Mouse (Mus musculus) lung, adult 2 months (tissue): ENCODE data around the gene Sugp2. TPM values are rescaled to one million over a fixed set of nuclear protein-coding genes. Genes with fewer than 3 reads are reported as not detected.

Experiments used
- DNase-seq: peaks from one replicate; pipeline ENCODE4 v3.0.0; 2022
- H3K4me1 ChIP-seq: fragments of 200-500 bp; 2 replicates; pipeline ENCODE4 v1.6.1; 2011; ENCODE audit warnings: low read length; ENCODE audit not compliant: control insufficient read depth, insufficient read depth
- H3K4me3 ChIP-seq: fragments of 200-500 bp; replicated peaks from 2 replicates; pipeline ENCODE3; 2011; ENCODE audit warnings: low read depth, mild to moderate bottlenecking, control low read depth, low read length; ENCODE audit errors: extremely low read depth
- CTCF ChIP-seq: fragments of 200-500 bp; IDR thresholded peaks from 2 replicates; pipeline ENCODE4 v1.5.1; 2011; ENCODE audit warnings: mild to moderate bottlenecking, low read length, control low read depth; ENCODE audit not compliant: insufficient read depth
- POLR2A ChIP-seq: fragments of 200-500 bp; IDR thresholded peaks from 2 replicates; pipeline ENCODE4 v1.6.1; 2011; ENCODE audit warnings: low read depth, mild to moderate bottlenecking, control low read depth, low read length, borderline replicate concordance; ENCODE audit errors: extremely low read depth
- WGBS: fragments of 180-500 bp; shearing (Covaris S2); methylation state at CpG from one replicate; pipeline ENCODE4 v1.1.7; 2018; 5-methylcytosine and 5-hydroxymethylcytosine counted together
- polyA plus RNA-seq: library from polyadenylated mRNA; depleted of rRNA; stranded (reverse); fragments of >200 nt; gene quantifications from 2 replicates; pipeline ENCODE4 v1.2.3, GENCODE M21; 2012; rRNA removed

Sugp2 gene
- 26.6 and 31.0 TPM in 2 replicates for polyA plus RNA-seq

DNA sequence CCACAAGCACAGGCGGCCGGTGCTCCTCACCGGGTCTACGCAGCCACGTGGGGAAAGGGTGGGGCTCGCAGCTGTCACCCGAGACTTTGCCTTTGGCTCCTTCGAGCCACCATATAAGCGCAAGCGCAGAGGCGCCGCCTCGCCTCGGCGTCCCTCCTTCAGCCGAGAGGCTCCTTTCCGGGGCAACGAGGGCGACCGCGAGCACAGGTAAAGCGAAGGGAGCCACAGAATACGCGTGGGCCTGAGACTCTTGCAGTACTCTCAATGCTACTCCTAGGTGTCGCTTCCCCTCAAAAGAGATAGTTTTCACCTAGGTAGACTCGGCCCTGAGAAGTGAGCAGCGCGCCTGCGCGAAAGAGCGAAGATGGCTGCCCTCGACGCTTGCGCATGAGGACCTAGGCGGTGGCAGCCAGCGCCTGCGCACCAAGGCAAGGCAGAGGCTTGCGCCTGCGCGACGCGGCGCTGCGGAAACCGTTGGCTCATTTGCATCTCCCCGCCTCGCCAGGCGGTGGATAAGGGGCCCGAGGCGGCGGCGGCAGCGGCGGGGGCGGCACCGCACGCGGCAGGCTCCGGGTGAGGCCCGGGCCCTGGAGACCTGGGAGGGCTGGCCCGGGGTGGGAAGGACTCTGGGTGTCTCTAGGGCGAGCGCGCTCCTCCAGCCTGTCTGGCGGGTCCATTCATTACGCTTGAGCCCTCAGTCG lies at the start of gene Sugp2, which contains the start of gene Armc6:
Gene Sugp2, plus strand, starts transcription at position 147 of the 701 bp plus-strand sequence.
Gene Armc6, minus strand, starts transcription at position 387 of the 701 bp plus-strand sequence.
- peak; percentile 95 for DNase-seq
- TF ChIP-seq POLR2A (peak; percentile 84), CTCF (no peak)
- peak within 1 kb of the TSS; percentile 86 for H3K4me3 ChIP-seq
- under 1% methylated on average over 67 of the region's 67 CpGs for WGBS
- H3K4me1 ChIP-seq = peaks cover 7% of the 10 kb centered on the region

DNA sequence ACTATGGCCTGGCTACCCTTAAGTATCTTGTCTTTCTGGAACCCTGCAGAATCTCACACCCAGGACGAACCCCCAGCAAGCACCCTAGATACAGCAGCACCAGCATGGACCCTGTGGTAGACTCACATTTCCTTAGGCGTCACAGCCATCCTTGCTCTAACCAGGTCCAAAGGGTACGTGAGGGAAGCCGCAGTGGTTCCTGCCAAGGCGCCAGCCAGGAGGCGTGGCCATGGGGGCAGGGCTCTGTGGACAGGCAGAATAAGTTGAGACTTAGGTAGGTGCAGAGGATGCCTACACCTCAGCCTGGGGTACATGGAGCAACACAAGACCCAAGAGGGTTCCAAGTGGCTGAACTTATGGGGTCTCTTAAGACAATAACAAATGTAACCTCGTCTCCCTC lies 45.3 kb upstream of the Sugp2 start:
- Histone ChIP-seq H3K4me1 (no peaks in the 10 kb centered on the region), H3K4me3 (no peak overlapping the region)
- 73% methylated on average over 7 of the region's 7 CpGs for WGBS
- DNase-seq = no peak
- TF ChIP-seq POLR2A (no peak), CTCF (no peak)

DNA sequence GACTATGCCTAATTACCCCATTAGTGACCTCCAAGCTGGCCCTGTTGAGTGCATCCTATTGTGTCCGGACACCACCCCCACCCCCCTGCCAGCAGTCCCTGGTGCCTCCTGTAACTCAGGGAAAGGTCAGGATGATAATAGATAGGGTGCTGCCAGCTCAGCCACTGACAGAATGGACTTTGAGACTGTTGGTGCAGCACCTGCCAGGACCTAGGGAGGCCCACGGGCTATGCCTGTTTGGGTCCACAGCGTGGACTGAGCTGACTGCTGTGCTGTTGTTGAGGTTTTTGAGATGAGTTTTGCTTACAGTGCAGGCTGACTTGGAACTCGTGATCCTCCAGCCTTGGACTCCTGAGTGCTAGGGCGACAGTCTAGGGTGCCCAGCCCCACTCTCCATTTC lies 40.8 kb upstream of the Sugp2 start:
- WGBS = 78% methylated on average over 5 of the region's 5 CpGs
- H3K4me3 ChIP-seq = no peak overlapping the region
- DNase-seq = no peak
- no peaks in the 10 kb centered on the region for H3K4me1 ChIP-seq
- TF ChIP-seq CTCF (no peak), POLR2A (no peak)

DNA sequence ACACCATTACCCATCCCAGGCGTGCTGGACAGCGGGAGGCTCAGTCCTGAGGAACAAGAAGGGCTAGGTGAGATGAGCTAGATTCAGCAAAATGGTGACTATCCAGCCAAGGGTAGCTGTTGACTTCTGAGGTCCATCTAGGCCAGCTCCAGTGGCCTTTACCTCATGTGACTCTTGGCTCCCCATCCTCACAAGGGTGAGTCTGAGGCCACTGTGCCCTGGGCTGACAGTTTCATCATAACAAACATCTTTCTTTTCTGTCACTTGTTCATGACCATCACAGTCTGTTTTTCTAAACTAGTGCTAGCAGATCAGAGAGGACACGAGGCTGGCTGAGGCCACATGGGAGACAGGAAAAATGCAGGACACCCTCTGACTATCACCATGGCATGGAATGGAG lies 39.8 kb upstream of the Sugp2 start:
- no peak for DNase-seq
- TF ChIP-seq CTCF (no peak), POLR2A (no peak)
- 69% methylated on average over 3 of the region's 3 CpGs for WGBS
- Histone ChIP-seq H3K4me3 (no peak overlapping the region), H3K4me1 (no peaks in the 10 kb centered on the region)

DNA sequence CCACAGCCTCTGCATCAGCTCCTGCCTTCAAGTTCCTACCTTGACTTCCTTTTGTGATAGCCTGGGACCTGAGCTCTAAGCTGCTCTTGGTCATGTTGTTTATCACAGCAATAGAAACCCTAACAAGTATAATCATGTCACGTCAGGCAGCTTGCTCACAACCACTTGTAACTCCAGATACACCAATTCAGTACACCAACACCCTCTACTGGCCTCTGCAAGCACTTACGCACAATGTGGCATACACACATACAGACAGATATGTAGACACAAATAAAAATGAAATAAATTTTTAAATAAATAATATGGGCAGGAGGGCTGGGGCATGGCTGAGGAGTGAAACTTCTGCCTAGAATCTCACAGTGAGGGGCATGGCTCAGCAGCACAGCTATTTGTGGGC lies 38.3 kb upstream of the Sugp2 start:
- TF ChIP-seq CTCF (no peak), POLR2A (no peak)
- no peak for DNase-seq
- H3K4me1 ChIP-seq = peaks cover 5% of the 10 kb centered on the region; the same call in 1 of the 2 replicates
- 83% methylated on average over 2 of the region's 2 CpGs for WGBS
- H3K4me3 ChIP-seq = no peak overlapping the region

DNA sequence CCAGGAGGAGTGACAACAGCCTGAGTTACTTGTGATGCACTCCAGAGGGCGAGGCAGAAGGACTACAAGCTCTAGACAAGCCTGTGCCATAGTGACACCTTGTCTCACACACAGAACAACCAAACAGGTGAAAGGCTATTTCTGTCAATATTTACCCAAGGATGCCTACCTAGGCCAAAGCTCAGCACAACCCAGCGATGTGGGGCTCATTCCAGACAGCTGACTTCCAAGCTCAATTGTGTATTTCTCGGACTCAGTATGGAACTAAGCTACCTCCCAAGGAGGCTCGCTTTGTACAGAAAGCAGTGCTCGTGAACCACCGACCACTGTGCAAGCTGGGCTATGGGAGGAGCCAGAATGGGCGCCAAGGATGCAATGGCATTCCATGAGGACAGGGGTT lies 36.4 kb upstream of the Sugp2 start:
- DNase-seq = no peak
- TF ChIP-seq CTCF = no peak

DNA sequence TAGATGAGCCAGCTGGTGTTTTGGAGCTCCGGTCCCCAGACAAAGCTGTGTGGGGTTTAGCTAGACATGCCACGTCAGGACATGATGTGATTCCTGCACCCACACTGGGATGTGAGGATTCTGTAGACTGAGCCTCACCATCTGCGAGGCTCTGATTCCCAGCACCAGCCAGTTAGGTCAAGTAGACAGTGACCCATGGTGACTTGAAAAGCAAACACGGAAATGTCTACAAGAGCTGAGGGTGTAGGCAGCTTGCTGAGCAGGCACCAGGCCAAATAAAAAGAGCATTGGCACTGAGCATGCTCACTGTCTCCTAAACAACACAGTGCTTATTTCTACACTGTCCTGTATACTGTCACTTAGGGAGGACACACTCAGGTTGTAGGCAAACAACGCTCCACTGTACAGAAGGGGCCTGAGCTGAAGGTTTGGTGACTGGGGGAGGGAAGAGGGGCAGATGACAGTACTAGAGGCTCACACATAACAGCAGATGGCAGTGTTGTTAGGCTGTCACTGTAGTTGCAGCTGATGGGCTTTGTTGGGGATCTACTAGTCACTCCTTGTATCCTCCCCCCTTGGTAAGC lies 33.8 kb upstream of the Sugp2 start:
- DNase-seq = peak; percentile 49

More for the DNA sequence above, 36.4 kb upstream of the Sugp2 start:
- Histone ChIP-seq H3K4me3 (no peak overlapping the region), H3K4me1 (peaks cover 5% of the 10 kb centered on the region; the same call in 1 of the 2 replicates)
- 65% methylated on average over 7 of the region's 7 CpGs for WGBS

DNA sequence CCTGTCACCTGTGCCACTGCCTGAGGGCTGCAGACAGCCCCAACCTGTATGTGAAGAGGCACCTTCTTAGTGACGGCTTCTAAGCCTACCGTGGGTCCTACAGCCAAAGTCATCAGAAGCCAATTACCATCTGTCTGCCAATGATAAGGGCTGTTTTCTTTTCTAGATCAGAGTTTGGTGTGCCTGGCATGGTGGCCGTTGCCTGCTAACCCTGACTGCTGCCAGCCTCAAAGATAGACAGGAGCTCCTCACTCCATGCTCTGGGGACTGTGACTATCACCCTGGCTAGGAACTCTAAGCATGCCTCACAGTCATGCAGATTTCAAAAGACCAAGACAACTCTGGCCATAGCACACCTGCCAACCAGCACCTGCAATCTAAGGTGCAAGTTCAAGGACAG lies 32.6 kb upstream of the Sugp2 start:
- TF ChIP-seq POLR2A (no peak), CTCF (no peak)
- no peak for DNase-seq
- Histone ChIP-seq H3K4me3 (no peak overlapping the region), H3K4me1 (peaks cover 5% of the 10 kb centered on the region; the same call in 1 of the 2 replicates)
- WGBS = 68% methylated on average over 3 of the region's 3 CpGs

More for the DNA sequence above, 33.8 kb upstream of the Sugp2 start:
- TF ChIP-seq POLR2A (no peak), CTCF (peak; percentile 45)
- Histone ChIP-seq H3K4me3 (no peak overlapping the region), H3K4me1 (peaks cover 5% of the 10 kb centered on the region; the same call in 1 of the 2 replicates)
- WGBS = 34% methylated on average over 5 of the region's 5 CpGs

DNA sequence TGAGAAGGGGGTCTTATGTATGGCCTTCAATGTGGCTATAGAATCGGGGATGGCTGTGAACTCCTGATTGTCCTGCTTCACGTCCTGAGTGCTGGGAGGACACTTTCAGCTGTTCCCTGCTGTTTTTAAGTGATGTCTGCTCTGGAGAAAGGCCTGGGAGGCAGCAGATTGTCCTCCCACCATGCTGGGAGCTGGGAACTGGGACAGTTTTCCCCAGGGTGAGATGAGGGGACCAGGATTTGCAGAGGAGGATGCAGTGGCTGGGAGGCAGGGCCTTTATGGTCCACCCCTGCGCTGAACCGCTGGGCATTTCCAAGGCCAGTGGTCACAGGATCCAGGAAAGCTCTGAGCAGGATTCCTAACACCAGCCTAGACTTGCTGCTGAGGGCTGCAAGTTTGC lies 31.0 kb upstream of the Sugp2 start:
- WGBS = 83% methylated on average over 4 of the region's 4 CpGs
- TF ChIP-seq CTCF (no peak), POLR2A (no peak)
- no peak for DNase-seq
- Histone ChIP-seq H3K4me1 (peaks cover 5% of the 10 kb centered on the region; the same call in 1 of the 2 replicates), H3K4me3 (no peak overlapping the region)

DNA sequence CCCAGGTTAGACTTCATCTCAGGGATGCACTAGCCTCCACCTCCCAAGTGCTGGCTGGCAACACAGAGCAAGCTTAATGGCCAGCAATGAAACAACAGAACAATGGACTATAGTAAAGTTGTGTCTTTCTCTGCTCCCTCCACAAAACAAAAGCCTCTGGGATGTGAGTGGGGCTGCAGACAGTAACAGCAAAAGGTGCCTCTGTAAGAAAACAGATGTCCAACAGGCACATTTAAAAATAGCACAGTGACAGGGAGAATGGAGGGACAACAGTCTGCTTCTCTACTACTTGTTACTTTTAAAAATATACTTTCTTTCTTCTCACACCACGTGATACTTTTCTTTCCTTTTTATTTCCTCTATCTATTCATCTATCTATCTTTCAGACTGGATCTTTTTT lies 29.3 kb upstream of the Sugp2 start:
- no peak for TF ChIP-seq POLR2A
- TF ChIP-seq CTCF = no peak
- WGBS = 35% methylated on average over 1 of the region's 1 CpGs

More for the DNA sequence above, 29.3 kb upstream of the Sugp2 start:
- no peak for DNase-seq
- H3K4me1 ChIP-seq = peaks cover 5% of the 10 kb centered on the region; the same call in 1 of the 2 replicates
- H3K4me3 ChIP-seq = no peak overlapping the region
